Mouse (Mus musculus) frontal cortex, adult 2 months (tissue): ENCODE results near the gene Plek2. TPM values are rescaled to one million over a fixed set of nuclear protein-coding genes. Genes with fewer than 3 reads are reported as not detected.
A peak's percentile ranks its signal among the peaks of the same experiment; 100 is the strongest.
"Not testable (repeated sequence)": the region's sequence is repeated elsewhere in the genome, so short reads cannot be mapped to it uniquely, and the experiment has no call there.

Experiments used
- DNase-seq, 2 experiments: peaks; one replicate each; pipeline ENCODE4 v3.0.0; 2022; ENCODE audit warnings: low spot score in 1 of 2; ENCODE audit errors: extremely low spot score in 1 of 2
- polyA plus RNA-seq: library from polyadenylated mRNA; depleted of rRNA; stranded (reverse); fragments of >200 nt; gene quantifications from 2 replicates; pipeline ENCODE4 v1.2.3, GENCODE M21; 2012; rRNA removed

The Plek2 gene
- polyA plus RNA-seq, result 0.14 and 0.17 TPM in 2 replicates

- no peak for DNase-seq
Observed at GRCm38 (mm10) chr12:78906707-78907162, at the start of gene Plek2. Gene Plek2 (minus strand): TSS chr12:78906964.

DNA sequence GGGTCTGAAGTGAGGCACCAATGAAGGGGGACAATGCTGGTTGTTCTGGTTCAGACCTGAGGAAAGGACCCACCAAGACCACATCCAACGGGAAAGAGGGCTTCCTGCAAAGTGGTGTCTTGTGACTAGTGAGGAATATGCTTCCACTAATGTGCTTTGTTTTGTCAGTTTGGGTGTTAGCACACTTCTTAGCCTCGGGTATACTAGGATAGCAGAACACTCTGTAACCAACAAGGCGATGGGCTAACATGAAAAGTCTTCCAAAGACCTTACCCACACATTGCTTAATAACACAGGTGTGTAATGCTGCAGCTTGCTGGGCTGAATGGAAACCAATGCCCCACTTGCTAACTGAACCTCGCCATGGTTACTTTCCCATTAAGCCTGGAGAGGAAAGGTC is 49.6 kb upstream of the Plek2 start:
- no peak for DNase-seq

DNA sequence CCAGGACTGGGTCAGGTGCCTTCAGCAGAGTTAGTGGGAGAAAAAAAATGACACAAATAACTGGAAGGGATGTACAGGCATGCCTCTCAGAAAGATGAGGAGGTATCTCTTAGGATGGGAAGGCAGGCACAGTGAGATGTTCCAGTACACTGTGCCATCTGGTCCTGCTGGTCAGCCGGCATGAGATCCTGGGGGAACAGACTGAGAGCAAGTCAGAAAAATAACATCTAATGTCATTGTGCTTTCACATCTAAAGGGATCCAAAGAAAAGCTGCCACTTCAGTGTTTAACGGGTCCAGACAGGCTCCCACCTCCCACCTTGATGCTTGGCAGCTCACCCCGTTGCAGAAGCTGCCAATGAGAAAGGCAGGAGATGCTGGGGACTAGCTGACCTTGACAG is 45.7 kb upstream of the Plek2 start:
- peak in 1 of 2 experiments; percentile 10 for DNase-seq

DNA sequence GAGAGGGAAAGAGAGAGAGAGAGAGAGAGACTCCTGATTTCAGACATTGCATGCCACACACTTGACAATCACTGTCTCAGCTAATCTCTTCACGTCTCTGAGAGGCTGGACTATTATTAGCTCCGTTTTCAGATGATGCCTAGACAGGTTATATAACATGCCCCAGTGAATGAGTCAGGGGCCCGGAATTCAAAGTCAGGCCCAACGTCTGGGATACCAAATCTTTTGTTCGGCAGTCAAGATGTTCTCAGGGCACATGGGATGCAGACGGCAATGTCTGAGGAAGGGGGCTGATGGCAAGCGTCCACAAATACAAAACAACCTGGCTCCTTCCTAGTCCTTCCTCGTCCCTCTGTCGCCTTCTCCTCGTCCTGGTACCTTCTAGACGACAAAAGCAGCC is 45.3 kb upstream of the Plek2 start:
- DNase-seq, result peak in 1 of 2 experiments; percentile 32

DNA sequence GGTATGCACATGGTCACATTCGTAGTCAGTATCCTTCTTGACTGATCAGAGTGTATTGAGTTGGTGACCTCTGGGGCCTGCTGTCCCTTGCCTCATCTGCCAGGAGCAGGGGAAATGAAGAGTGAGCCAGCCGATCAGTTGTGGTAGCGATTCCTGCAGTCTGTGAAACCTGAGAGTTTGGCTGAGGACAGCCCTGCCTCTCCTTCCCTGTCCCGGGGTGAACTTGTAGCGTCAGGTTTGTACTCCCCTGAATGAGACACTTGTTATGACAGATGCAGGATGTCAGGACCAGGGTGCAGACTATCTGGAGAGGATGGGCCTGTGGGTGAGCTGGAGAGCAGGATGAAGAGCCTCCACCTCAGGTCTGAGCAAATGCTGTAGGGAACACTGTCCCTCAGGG is 40.9 kb upstream of the Plek2 start:
- no peak for DNase-seq

- no peak for DNase-seq
Observed at GRCm38 (mm10) chr12:78947161-78947560, 40.4 kb upstream of the Plek2 start.

DNA sequence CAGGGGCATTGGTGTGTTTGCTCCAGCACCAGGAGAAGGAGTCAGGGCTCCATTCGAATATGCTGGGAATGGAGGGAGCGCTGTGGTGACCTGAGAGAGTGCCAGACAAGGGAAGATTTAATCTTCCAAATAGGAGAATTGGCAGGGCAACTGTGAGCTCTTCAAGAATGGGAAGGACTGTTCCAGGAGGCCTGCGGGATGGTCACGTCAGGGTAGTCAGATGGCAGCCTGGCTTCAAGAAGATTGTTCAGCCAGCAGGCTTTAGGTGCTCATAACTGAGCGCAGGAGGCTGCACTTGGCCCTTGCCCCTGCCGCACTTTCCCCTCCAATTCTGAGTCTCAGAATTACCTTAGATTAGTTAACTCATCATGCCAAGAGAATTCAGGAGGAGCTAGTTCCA is 36.2 kb upstream of the Plek2 start:
- no peak for DNase-seq

DNA sequence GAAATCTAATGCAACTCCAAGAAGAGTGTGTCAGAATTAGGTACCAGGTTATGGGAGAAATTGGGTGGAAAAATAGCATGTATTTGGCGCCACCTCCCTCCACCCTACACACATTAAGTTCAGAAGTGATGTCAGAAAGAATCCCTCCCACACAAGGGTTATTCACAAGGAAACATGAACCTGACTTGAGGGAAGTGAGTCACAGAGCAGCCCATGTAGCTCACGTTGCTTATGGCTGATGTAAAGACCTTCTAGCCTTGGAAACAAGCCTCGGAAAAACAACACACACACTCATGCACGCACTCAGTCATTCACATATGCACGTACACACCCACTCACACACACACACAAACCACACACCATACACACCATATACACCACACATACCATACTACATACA is 33.3 kb upstream of the Plek2 start:
- DNase-seq, result no peak

DNA sequence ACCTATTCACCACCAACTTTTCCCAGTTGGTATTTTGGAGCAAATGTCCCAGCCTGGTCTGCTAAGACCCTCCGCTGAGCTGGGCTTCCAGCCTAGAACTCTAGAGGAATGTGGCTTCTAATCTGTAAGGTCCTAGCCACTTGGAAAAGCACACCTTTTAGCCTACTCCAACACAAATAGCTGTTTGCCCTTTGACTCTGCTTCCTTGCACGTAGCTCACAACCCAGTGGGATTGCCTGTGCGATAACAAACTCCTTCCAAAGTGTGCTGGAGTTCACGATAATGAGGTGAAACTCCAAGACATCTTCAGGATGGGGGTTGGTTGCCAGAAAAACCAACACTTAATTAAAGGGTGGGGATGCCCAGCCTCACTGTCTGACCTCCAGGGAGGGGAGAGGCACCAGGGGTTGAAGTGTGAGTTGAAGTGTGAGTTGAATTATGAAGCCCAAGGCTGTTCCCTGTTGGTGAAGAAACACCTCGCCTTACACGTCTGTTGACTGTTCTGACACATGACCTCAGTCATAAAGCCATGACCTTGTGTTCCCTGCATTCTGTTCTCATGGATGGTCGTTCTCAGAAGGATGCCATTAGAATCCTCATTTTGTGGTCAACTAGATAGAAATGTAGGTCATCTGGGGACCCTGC is 32.8 kb upstream of the Plek2 start:
- no peak for DNase-seq

DNA sequence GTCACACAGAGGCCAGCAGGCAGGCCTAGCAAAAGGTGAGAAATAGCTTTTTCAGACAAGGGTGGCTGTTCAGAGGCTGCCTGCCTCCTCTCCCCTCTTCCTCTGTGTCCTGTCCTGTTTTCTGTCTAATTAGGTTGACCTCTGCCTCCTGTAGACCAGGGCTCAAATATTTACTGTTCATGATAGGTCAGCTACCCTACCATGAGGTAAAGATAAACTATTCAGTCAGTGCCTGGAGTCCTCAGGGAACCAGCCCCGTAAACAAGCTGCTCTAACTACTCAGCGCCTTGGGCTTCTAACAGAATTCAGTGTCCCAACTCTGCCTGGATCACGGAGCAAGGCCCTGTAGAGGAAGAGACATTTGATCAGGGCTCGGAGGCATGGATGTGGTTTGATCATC is 29.7 kb upstream of the Plek2 start:
- DNase-seq, result no peak

- DNase-seq, result no peak
Observed at GRCm38 (mm10) chr12:78929900-78930299, 23.1 kb upstream of the Plek2 start.

GRCm38 (mm10) chr12:78927287-78927686 is 20.5 kb upstream of the Plek2 start:
- no peak for DNase-seq

DNA sequence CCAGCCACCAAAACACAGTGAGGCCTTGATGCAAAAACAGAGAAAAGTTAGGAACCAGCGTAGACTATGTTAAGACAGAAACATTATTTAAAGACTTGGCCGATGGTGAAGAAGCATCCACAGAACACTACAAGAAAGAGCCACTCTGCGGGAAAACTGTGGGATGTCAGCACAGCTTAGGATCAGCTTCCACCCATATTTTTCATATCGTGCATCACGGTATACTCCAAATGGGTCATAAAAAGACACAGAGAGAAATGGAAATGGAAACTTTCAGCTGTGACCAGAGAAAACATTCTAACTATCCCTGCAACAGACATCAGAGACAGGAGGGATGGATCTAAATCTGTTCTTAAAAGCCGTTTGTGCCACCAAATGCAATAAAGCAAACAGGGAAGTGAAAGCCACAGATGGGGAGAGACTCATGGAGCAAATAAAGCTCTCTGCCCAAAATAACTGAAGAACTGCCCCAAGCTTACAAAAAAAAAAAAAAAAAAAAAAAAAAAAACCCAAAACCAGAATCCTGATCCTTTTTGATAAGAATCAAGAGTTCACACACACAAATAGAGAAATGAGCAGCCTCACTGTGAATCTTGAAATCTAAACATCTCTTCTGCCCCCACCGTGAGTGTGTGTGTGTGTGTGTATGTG is 16.9 kb upstream of the Plek2 start:
- peak; percentile 8 to 30 for DNase-seq

DNA sequence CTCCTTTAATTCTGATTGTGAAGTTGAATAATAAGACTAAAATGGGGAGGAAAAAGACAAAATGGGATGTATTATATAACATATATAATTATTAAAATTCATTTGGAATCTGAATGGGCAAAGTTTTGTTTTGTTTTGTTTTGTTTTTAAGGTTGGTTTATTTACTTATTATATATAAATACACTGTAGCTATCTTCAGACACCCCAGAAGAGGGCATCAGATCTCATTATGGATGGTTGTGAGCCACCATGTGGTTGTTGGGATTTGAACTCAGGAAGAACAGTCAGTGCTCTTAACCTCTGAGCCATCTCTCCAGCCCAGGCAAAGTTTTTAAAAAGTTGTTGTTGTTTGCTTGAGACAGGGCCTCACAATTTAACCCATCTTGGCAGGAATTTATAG is 16.2 kb upstream of the Plek2 start:
- DNase-seq, result not testable (repeated sequence)

DNA sequence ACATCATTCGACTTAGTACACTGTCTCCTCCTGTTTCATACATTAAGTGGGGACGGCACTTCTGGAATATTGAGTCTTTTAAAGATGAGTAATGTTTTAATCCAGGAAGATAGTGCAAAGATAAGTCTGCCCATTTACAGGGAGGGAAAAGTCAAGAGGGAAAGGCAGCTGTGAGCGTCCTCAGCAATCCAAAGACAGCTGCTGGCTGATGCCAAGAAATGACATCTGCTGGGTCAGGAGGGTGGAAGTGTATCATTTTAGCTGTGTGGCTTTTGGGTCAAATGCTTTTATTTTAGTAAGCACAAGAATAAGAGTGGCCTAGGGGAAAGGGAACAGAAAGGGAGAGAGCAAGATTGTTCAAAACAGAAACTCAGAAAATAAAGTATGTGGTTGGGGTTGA is 15.3 kb upstream of the Plek2 start:
- DNase-seq, result no peak

- no peak for DNase-seq
Observed at GRCm38 (mm10) chr12:78921421-78921820, 14.7 kb upstream of the Plek2 start.

GRCm38 (mm10) chr12:78919079-78919712 is 12.4 kb upstream of the Plek2 start:
- peak; percentile 78 to 90 for DNase-seq

- peak; percentile 72 to 92 for DNase-seq
Observed at GRCm38 (mm10) chr12:78918227-78919078, 11.7 kb upstream of the Plek2 start.

DNA sequence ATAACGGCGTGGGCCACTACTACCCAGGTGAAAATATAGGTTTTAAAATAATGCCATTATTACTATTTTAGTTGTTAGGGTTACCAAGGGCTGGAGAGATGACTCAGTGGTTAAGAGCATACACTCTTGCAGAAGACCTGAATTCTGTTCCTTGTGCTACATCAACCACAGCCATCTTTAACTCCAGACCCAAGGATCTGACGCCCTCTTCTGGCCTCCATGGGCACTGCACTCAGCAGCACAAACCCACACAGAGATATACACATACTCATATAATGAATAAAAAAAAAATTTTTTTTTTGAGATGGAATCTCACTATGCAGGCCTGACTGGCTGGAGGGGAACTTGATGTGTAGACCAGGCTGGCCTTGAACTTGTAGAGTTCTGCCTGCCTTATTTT is 9.5 kb upstream of the Plek2 start:
- no peak for DNase-seq

DNA sequence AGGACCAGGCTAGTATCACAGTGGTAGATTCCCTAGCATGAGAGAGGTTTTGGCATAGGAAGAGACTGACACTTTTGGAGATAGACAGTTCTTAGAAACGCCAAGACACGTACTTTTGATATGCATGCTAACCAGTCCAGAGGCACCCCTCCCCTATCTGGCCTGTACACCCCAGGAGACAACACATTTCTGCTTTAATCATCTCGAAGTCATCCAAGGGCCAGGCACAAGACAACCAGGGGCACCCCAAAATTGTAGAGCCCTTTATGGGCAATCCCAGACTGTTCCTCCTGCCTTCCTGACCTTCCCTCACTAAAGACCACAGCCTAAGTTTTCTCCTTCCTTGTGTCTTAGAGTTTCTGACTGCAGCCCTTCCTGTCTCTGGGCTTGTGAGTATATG is 8.8 kb upstream of the Plek2 start:
- DNase-seq, result no peak

DNA sequence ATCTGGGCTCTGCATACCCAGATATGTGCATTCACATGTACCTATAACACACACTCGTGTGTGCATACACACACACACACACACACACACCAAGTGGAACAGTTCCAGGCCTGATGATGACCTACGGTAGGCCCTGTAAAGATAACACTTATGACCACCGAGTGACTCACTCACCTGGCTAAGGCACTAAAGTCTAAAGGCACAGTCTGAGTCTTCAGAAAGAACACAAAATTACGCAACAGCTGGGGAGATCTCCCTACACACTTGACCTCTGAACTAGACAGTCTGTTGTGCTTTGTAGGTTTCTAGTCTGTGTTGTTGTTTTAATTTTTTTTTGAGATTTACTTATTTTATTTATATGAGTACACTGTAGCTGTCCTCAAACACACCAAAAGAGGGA is 7.7 kb upstream of the Plek2 start:
- no peak for DNase-seq
